Mouse (Mus musculus) cerebral cortex, adult 2 months (tissue): Measurements from ENCODE around the gene Sumo3.

ENCODE experiments used
- WGBS: fragments of 180-500 bp; shearing (Covaris S2); methylation state at CpG from one replicate; pipeline ENCODE4 v1.1.7; 2018; 5-methylcytosine and 5-hydroxymethylcytosine counted together

The Sumo3 gene

DNA sequence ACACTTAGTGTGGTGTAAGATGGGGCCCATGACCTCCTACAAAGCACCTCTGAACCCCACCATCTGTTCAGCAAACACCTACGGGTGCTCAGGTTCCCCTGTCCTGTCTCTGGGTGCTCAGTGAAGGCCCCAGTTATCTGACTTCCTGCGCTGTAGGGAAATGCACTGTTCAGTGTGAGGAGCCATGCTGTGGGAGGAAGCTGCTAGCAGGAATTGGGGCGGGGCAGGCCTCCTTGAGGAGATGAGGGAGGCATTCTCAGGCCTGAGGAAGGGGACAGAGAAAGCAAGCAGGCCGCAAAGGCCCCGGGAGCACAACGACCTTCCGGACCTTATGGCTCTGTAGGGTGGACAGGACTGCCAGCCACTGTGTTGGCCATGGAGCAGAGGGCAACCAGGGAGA, 16.8 kb upstream of the Sumo3 start:
- 62% methylated on average over 7 of the region's 7 CpGs for WGBS

DNA sequence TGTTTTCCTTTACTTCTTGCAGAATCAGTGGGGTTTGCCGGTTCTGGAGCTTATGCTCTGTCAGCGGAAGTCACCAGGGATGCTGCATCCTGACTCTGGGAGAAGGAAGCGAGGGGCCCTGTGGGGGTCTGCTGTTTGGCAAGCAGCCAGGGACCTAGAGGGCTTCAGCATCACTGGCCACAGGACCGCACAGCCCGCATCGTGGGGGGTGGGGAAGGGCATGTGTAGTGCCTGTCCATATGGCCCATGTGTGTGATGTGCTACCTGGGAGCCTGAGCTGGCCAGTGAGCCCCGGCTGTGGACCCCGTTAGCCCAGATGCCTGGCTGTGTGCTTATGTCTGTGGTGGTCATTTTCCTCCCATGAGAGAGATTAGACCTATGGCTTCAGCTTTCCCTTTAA, 16.1 kb upstream of the Sumo3 start:
- 78% methylated on average over 8 of the region's 8 CpGs for WGBS

DNA sequence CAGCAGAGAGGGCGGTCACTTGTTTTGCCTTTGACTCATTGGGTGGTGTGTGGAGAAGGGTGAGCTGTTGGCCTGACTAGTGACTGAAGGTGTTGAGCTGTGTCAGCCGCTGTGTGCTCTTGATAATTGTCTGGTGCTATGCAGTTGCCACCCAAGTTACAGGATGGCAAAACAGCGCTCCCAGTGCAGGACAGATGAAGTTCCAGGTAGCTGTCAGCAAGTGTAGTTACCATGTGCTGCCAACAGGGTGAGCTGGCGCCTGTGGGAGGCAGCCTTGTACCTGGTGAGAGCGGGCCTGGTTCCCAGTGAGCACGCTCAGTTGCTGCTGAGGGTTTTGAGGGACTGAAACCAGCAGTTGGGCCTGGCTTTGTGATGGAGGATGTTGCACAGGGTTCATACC, 15.1 kb upstream of the Sumo3 start:
- 47% methylated on average over 6 of the region's 6 CpGs for WGBS

DNA sequence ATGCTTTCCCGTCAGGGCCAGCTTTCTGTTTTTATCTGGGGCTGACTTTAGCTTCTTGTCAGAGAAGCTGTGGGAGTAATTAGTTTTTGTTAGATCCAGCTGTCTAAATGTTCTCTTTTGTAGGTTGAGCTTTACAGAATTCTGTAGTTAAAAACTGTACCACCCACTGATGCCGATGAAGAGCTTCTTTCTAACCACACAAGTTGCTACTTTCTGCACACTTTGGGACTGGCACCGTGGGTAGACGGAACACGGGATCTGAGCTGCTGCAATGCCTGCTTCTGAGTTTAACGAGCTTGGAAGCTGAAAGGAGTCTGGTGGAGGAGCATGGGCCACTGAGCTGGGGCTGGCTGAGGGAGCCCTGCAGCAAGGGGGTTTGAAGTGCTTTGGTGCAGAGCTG, 14.4 kb upstream of the Sumo3 start:
- 29% methylated on average over 6 of the region's 6 CpGs for WGBS

DNA sequence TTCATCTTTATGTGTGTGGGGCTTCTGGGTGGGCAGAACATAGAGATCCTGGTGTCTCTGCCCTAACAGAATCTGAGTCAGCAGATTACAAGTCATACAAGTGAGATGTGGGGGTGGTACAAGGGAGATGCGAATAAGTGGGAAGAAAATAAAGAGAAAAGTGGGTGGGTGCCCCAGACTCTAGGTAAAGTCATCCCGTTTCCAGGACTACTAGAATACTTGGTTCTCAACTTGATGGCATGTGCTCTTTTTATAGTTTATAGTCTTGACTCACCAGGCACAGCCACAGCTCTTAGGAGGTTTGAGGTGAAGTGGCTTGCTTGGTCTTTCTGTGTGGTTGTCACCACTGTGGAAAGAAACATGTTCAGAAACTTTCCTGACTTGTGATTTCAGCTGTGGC, 9.8 kb upstream of the Sumo3 start:
- 35% methylated on average over 2 of the region's 2 CpGs for WGBS

DNA sequence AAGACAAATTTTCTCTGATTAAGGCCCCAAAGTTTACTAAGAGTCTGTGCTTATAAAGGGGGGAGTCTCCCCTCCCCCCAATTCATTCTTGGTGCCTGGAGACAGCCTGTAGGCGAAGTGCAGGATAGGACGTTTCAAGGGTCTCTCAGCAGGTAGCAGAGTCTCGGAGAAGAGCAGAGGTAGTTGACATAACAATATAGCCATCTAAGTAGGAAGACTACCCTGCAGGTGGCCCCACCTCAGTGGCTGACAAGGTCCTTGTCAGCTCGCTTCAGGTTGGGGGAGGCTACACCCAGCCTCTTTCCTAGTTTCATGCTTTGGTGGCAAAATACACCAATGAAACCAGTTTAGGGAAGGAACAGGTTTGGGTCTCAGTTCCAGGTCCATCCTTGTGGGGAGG, 2.9 kb upstream of the Sumo3 start:
- 75% methylated on average over 4 of the region's 4 CpGs for WGBS

DNA sequence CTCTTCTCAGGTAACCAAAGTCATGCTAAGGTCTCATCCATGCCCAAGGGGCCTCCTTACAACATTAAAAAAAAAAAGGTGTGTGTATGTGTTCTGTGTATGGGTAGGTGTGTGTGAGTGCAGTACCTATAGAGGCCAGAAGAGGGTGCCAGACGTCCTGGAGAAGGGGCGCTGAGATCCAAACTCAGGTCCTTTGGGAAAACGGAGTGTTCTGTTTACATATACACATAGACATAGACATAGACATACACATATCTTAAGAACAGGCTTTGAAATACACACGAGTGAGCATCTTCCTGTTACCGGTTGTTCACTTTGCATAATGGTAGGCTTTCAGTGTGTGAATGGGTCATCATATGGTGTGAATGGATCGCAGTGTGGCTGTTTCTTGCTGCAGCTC, 1.8 kb upstream of the Sumo3 start:
- 89% methylated on average over 6 of the region's 6 CpGs for WGBS

DNA sequence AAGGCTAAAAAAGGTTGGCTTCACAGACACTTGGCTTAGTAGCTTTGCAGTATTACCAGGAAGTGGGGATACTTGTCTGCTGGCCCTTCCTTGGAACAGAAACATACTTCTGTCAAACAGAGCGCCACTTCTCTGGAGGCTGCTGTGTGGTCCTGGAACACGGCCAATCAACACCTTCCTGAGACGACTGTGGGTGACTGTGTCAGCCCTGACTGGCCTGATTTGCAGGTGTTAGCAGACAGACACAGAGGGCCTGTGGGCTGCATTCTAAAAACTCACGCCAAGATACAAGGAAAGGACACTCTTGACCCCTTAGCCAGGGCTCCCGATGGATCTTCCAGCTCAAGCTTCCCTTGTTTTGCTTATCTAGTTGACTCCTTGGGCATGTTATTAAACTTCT, 939 bp upstream of the Sumo3 start:
- WGBS = 56% methylated on average over 5 of the region's 5 CpGs

DNA sequence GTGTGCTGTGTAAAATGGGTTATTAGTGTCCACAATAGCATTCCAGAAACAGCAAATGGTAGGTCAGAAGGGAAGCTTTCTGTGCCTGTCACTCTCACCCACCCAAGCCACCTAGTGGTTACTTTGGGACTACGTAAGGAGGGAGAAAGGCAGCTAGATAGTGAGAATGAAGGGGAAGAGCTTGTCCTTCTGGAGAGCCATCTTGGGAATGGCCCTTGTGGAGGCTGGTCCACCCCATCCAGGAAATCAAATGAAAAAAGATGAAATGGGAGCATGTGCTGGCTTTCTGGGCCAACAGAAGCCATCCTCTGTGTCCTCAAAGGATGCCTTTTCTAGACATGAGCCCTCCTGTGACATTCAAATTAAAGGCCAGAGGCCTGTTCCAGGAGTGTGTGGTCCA, 529 bp upstream of the Sumo3 start:
- WGBS = 15% methylated on average over 1 of the region's 1 CpGs

DNA sequence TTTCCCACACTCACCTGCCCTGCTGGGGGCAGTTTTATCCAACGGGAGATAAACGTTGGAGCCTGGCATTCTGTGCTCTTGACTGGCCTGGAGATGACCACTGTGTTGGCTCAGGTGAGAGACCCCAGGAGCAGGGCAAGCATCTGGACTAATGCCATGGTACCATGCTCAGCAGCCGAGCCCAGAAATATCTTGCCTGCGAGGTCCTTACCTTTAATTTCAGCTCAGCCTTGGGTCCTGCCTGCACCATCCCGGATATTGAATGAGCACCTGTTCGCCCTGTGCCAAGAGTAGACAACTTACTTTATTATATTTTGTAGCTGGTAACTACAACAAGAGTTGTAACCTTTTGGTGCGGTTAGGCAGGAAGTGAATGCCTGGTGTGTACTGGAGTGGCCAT, 958 bp downstream of the Sumo3 start:
- WGBS = 24% methylated on average over 7 of the region's 7 CpGs

DNA sequence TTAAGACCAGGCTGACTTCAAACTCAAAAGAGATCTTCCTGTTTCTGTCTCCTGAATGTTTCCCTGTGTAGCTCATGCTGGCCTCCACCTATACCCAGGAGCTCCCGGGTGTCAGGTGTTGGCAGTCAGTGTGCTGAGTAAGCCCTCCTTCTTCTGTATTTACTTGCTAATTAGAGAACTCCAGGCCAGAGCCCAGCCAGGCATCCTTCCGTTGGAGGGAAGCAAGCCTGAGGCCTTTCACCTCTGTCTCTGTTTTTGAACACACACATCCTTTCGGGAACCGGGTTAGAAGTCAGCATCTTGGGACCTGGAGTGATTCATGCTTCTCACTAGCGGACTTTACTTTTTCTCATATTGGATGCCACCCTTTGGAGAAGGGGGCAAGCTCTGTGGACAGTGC, 1.5 kb downstream of the Sumo3 start:
- 36% methylated on average over 5 of the region's 5 CpGs for WGBS

DNA sequence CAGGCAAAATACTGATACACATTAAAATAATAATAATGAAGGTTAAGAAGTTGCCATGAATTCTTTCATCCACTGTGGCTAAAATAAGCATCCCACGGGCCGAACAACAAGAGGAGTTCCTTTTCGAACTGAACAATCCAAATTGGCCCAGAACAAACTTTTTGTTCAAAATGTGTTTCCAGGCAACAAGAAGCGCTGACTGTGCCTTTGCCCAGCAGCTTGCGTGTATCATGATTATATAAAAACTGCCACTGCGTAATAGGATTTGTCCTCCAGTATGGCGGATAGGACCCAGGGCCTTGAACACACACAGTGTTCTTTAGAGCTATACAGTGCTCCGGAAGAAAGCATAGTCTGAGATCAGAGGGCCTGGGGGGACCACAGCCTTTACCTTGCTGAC, 2.7 kb downstream of the Sumo3 start:
- 44% methylated on average over 8 of the region's 8 CpGs for WGBS

DNA sequence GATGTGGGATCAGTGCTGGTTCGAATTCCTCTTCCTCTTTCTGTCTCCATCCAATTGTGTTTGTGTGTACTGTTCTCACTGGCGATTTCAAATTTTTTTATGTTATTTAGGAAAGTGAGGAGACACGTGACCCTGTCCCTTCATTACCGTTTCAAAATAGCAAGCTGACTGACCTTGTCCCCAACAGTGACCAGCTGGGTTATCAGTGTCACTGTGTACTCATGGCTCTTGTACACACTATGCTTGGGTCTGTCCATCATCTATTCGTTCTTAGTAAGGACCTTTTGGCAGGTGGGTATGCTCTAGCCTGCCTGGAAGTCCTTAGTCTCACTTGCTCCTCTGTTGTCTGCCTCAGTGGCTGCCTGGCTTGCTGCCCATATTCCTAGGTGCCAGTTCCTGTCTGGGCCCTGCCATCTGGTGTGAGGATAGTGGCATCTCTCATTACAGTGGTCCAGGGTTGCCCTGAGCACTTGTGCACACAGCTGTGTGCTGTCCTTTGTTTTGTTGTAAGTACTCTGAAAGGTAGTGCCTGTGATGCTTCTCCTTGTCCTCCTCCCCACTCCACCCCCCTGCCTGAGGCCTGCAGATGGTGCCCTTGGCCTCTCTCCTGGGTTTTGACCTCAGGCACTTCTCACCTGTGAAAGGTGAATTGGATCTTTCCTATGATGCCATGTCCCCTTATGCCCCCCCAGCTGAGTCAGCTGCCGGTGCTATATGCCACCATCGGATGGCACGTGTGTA, 4.5 kb downstream of the Sumo3 start:
- WGBS = 58% methylated on average over 8 of the region's 8 CpGs

DNA sequence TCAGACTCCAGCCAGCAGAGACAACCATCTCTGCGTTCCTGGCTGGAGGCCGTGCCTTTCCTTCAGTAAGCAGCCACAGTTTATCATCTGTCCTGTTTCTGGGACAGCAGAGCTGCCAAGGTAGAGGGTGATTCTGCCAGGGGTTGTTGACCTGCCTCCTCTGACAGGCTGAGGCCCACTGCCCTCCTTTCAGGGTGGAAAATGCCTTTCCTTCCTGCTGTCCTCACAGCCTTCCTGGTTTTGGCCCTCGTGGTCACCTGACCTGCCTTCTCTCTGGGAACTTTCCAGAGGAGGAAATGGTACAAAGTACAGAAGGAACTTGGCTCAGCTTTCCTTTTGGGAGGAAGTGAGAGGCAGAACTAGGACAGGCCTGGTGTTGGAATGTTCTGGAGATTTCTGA, 7.5 kb downstream of the Sumo3 start:
- WGBS = 59% methylated on average over 3 of the region's 3 CpGs

DNA sequence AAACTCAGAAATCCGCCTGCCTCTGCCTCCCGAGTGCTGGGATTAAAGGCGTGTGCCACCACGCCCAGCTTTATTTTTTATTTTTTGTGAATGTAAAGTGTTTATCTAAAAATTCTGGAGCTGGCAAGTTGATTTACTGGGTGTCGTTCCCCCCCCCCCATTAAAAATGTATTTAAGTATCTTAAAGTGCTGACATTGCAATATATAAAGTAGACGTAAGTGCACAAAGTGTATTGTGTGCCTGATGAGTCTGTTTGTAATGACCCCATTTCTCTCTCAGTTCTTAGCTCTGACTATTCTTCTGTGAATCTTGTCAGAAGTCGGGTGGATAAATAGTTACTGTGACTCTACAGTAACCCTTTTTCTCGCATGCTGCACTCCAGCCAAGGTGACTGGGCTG, 9.8 kb downstream of the Sumo3 start:
- WGBS = 93% methylated on average over 8 of the region's 8 CpGs

DNA sequence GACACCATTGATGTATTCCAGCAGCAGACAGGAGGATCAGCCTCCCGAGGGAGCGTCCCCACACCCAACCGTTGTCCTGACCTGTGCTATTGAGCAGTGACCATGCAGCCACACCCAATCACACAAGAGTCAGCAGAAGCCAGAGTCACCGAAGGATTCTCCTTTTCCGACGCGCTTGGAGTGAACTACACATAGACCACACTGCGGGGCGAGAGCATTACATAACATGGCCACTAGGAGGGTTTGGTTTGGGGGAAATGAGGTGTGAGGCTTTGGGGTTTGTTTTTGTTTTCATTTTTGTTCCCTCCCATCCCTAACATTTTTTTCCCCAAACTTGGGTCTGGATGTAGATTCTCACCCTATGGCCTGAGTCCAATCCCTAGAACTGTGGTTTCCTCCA, 10.3 kb downstream of the Sumo3 start:
- WGBS = 93% methylated on average over 9 of the region's 9 CpGs

DNA sequence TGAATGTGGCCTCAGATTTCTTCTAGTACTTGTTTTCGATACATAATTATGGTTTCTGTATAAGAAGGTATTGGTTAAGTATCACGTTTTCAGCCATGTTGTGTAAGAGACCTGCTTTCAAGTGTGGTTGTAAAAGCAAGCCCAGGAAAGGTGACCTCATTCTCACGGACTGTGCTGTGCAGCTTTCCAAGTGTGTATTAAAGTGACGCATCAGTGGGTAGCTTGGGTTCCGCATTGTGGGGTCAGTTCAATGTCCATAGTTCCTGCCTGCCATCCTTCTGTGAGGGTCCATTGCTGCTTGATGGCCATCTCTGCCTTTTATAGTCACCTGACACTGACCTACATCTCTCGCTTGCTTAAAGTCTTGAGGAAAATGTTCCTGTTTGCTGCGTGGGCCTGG, 11.0 kb downstream of the Sumo3 start:
- 92% methylated on average over 7 of the region's 7 CpGs for WGBS

DNA sequence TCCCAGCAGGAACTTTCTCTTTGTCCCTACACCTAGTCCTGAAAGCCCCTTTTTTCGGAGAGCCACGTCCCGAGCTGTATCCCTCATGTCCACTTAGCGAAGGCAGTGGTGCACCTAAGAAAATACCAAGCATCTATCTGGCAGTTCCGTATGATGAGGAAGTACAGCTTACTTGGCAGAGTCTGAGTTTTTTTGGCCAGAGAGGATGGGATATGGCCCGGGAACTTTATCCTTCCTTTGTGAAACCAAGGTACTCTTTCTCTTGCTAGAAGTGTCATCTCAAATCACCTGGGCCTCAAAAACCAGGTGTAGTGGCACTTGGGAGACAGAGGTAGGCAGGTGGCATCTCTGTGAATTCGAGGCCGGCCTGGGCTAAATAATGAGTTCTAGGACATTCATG, 15.6 kb downstream of the Sumo3 start:
- WGBS = 66% methylated on average over 8 of the region's 8 CpGs

DNA sequence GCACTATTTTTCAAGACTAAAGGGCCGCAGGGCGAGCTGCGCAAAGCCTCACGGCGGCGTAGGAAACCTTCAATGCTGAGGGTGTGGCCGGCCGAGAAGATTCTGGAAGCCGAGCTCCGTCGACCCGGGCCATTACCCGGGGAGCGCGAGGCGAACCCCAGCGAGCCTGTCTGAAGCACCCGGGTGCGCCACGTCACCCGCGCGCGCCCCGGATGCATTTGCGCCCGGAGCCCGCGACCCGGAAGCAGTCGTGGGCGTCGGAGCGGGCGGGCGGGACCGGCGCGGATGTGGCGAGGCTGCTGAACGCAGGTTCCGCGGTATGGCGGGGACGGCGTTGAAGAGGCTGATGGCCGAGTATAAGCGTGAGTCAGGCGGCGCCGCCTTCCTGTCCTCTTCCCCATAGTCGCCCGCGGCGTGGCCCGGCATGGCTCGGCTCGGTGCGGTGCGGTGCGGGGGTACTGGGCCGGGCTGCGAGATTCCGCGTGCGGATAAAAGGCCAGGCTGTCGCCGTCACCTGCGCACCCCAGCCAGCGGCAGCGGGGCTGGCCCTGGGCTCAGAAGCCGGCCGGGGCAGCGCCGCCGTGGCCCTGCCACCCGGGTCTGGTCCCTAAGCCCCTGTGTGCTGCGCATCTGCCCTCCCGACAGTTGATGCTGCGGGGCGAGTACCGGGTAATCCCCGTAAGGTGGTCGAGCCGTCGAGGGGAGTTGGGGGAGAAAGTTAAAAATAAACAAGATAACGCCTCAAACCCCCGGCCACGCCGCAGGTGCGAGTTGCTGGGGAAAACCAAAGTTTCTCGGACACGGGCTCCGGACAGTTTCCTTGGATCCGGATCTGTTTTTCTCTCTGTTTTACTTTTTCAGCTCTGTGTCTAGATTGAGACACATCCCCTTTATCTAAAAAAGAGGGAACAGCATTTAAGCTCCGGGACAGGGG, 16.4 kb downstream of the Sumo3 start, which contains the start of gene Ube2g2:
Gene Ube2g2, plus strand, starts transcription at position 221 of the 934 bp plus-strand sequence.
- WGBS = under 1% methylated on average over 96 of the region's 96 CpGs

DNA sequence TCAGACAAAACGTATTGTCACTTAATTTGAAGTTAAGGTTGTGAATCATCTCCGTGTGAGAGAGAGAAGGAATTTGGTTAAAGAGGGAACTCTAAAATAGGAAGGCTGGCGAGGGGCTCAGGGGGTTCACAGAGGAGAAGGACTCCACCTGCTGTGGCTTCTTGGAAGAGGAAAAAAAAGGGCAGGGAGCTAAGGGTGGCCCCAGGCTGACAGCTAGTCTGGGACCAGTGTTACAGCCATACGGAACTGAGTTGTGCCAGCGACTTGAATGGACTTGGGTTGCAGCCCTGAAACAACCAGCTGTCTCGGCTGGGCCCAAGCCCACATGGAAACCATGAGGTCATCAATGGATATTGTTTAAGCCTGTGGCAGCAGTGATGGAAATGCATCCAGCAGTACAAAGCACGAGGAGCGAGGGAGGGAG, 17.2 kb downstream of the Sumo3 start:
- 4% methylated on average over 8 of the region's 8 CpGs for WGBS

DNA sequence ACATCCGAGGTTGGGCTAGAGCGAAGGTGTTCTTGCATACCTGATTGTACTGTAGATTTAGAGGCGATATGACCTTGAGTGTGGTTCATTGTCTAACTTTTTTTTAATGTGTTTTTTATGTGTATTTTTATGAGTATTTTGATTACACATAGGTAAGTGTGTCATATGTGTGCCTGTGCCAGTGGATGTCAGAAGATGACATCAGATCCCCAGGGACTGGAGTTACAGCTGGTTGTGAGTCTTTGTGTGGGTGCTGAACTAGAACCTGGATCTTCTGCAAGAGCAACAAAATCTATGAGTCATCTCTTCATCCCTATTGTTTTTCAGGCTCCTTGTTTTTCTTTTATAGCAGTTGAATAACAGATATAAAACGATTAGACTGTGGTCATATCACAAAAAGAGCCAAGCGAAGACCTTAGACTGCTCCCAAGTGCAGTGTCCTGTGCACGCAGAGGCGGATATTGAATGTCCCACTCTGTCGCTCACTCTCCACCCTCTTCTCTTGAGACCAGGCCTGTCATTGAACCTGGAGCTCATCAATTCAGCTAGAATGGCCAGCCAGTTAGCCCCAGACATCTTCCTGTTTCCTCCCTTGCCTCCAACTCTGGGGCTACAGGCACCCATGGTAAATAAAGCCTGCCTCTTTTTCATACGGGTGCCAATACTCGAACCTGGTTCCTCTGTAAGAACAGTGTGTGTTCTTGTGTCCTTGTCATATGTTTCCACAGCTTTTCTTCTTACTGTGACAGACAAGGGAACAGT, 17.9 kb downstream of the Sumo3 start:
- WGBS = 72% methylated on average over 10 of the region's 10 CpGs

DNA sequence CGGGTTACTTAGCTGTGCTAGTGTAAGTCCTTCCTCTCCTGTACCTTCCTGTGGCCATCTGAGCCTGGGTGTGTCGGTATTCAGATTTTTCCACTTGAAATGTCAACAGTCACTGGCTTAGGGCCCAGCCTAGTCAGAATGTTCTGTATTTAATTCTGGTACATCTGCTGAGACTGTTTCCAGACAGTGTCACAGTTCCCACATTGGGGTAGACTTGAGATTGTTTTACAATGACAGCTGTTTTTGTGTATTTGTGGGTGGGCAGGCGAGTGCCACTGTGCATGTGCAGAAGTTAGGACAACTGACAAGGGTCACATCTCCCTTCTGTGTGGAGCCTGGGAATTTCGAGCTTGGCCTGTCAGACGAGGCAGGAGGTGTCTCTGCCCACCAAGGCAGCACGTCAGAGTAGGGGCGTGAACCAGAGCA, 18.7 kb downstream of the Sumo3 start:
- 30% methylated on average over 7 of the region's 7 CpGs for WGBS
